In genomic region chr5:119720471-119721265, GRCm38 (mm10) we compare ENCODE assay signal across 15 mouse cellular contexts. TPM values are rescaled to one million over a fixed set of nuclear protein-coding genes. Genes with fewer than 3 reads are reported as not detected.
"Had no signal": no experiment of that assay in that cellular context is flagged by ENCODE, and none has a peak within 500 bp of the region (broad histone marks: within the 10 kb centered on the region; RNA-seq: fewer than 3 reads in every experiment).

No protein-coding gene starts in this region.

- H3K9me3 ChIP-seq: limb, embryonic 13.5 days; midbrain, embryonic 13.5 days; neural tube, embryonic 15.5 days had no signal

- H3K4me2 ChIP-seq: limb, embryonic 13.5 days; midbrain, embryonic 13.5 days; neural tube, embryonic 15.5 days had no signal

- ATAC-seq: lung, postnatal 0 days; midbrain, embryonic 13.5 days had no signal

- DNase-seq: kidney, postnatal 10 days; kidney, postnatal 4 days; left cerebral cortex, postnatal 4 days; lung, adult 18-20 months; lung, postnatal 36 days; thymus, postnatal 4 days had no signal

- H3K27ac ChIP-seq: layer of hippocampus, adult 2 months; limb, embryonic 13.5 days; liver, embryonic 14.5 days; midbrain, embryonic 13.5 days; neural tube, embryonic 15.5 days; stomach, postnatal 0 days had no signal

- H3K9ac ChIP-seq: limb, embryonic 13.5 days; liver, embryonic 14.5 days; midbrain, embryonic 13.5 days; neural tube, embryonic 15.5 days had no signal

- H3K36me3 ChIP-seq: limb, embryonic 13.5 days; midbrain, embryonic 13.5 days; neural tube, embryonic 15.5 days had no signal

- H3K4me3 ChIP-seq: layer of hippocampus, adult 2 months; limb, embryonic 13.5 days; midbrain, embryonic 13.5 days; myocyte; neural tube, embryonic 15.5 days had no signal

- H3K27me3 ChIP-seq: midbrain, embryonic 13.5 days had no signal

- H3K4me1 ChIP-seq: midbrain, embryonic 13.5 days; neural tube, embryonic 15.5 days had no signal

RNA-seq across cellular contexts. Expression of gene Tbx3, which starts 50.2 kb away (rescaled TPM):
- total RNA-seq: megakaryocyte-erythroid progenitor cell, adult 5-6 weeks had no signal
